Mouse (Mus musculus) testis, adult 2 months (tissue): Measurements from ENCODE around the gene Fhl3.

Experiments
- CTCF ChIP-seq: fragments of 200-500 bp; IDR thresholded peaks from 2 replicates; pipeline ENCODE4 v1.5.1; 2012; ENCODE audit warnings: low read depth, mild to moderate bottlenecking, inconsistent platforms, low read length, moderate library complexity; ENCODE audit not compliant: control insufficient read depth, insufficient read depth, insufficient replicate concordance
- POLR2A ChIP-seq: fragments of 200-500 bp; IDR thresholded peaks from 2 replicates; pipeline ENCODE4 v1.6.1; 2012; ENCODE audit warnings: low read depth, mild to moderate bottlenecking, inconsistent platforms, low read length, moderate library complexity; ENCODE audit not compliant: control insufficient read depth

GRCm38 (mm10) chr4:124701916-124702315 is 1.4 kb downstream of the Fhl3 start:
- TF ChIP-seq CTCF (no peak), POLR2A (no peak)
